Mouse (Mus musculus) forebrain, embryonic 15.5 days (tissue): Measurements from ENCODE around the gene AC124108.1. TPM values are rescaled to one million over a fixed set of nuclear protein-coding genes. Genes with fewer than 3 reads are reported as not detected.
"Not testable (repeated sequence)": the region's sequence is repeated elsewhere in the genome, so short reads cannot be mapped to it uniquely, and the experiment has no call there.

ENCODE experiments used
- ATAC-seq: fragments of 200-750 bp; cut with Nextera tagmentation; replicated peaks from 2 replicates; pipeline ENCODE4 v1.8.0; 2017; ENCODE audit warnings: mild to moderate bottlenecking, moderate TSS enrichment, moderate library complexity
- H3K27ac ChIP-seq: fragments of 300-500 bp; sonication (generic); replicated peaks from 2 replicates; pipeline ENCODE4 v1.5.1; 2015; ENCODE audit warnings: mild to moderate bottlenecking, inconsistent platforms
- H3K27me3 ChIP-seq: fragments of 300-500 bp; sonication (generic); 2 replicates; pipeline ENCODE4 v1.6.1; 2015; ENCODE audit warnings: inconsistent platforms
- H3K36me3 ChIP-seq: fragments of 300-500 bp; sonication (generic); 2 replicates; pipeline ENCODE4 v1.6.1; 2015; ENCODE audit warnings: mild to moderate bottlenecking, inconsistent platforms
- H3K4me1 ChIP-seq: fragments of 300-500 bp; sonication (generic); 2 replicates; pipeline ENCODE4 v1.6.1; 2015; ENCODE audit warnings: inconsistent platforms
- H3K4me2 ChIP-seq: fragments of 300-500 bp; sonication (generic); replicated peaks from 2 replicates; pipeline ENCODE4 v1.6.1; 2015; ENCODE audit warnings: mild to moderate bottlenecking, inconsistent platforms
- H3K4me3 ChIP-seq: fragments of 300-500 bp; sonication (generic); 2 replicates; pipeline ENCODE4 v1.5.1; 2015; ENCODE audit warnings: mild to moderate bottlenecking, inconsistent platforms
- H3K9ac ChIP-seq: fragments of 300-500 bp; sonication (generic); replicated peaks from 2 replicates; pipeline ENCODE4 v1.6.1; 2015; ENCODE audit warnings: mild to moderate bottlenecking, inconsistent platforms
- H3K9me3 ChIP-seq: fragments of 300-500 bp; sonication (generic); 2 replicates; pipeline ENCODE4 v1.6.1; 2016; ENCODE audit warnings: inconsistent platforms
- WGBS: fragments of 180-500 bp; shearing (Covaris S2); methylation state at CpG from one replicate; pipeline ENCODE4 v1.1.7; 2015; ENCODE audit warnings: mixed read lengths; 5-methylcytosine and 5-hydroxymethylcytosine counted together
- polyA plus RNA-seq: library from polyadenylated mRNA; unstranded; fragments of >200 nt; fragmentation: Nextera tagmentation; extraction: Ambion mirVana; gene quantifications from 2 replicates; pipeline ENCODE4 v1.2.1, GENCODE M21; 2015

The AC124108.1 gene
- polyA plus RNA-seq, 1 experiment from 2014 or later, result 2.5 TPM

DNA sequence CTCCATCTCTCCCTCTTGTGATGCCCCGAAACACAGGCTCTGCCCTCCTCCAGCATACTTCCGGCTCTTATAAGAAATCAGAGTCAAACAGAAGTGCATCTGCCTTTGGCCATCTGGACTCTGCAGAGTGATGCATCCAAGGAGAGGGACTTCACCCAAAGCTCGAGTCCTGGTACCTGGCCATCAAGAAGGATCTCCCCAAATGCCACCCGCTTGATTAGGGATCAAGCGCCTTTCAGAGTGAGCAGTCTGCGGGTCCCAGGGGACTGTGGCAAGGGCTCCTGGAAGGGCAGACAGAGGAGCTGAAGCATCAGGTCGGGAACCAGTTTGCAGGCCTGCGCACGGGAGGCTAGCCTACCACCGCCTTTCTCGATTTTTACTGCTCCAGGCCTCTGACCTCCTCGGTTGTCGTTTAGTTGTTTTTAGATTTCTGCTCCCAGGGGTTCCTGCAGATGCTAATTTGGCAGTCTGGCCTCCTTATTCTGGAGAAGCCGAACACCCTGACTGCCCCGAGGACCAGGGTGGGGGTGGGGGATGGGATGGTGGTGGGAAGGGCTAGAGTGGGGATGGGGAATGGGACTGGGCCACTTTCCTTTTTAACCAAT lies 38.1 kb upstream of the AC124108.1 start:
- no peak for ATAC-seq
- no peak overlapping the region for H3K9ac ChIP-seq
- WGBS, result 39% methylated on average over 15 of the region's 15 CpGs
- H3K36me3 ChIP-seq, result no peaks in the 10 kb centered on the region
- no peak overlapping the region for H3K4me3 ChIP-seq
- H3K27ac ChIP-seq, result no peak overlapping the region
- no peak overlapping the region for H3K4me2 ChIP-seq
- H3K27me3 ChIP-seq, result no peaks in the 10 kb centered on the region
- H3K4me1 ChIP-seq, result peaks cover 8% of the 10 kb centered on the region
- no peaks in the 10 kb centered on the region for H3K9me3 ChIP-seq

- no peak overlapping the region for H3K9ac ChIP-seq
- peaks cover 13% of the 10 kb centered on the region for H3K4me1 ChIP-seq
- no peak for ATAC-seq
- no peak overlapping the region for H3K27ac ChIP-seq
- H3K36me3 ChIP-seq, result no peaks in the 10 kb centered on the region
- no peaks in the 10 kb centered on the region for H3K9me3 ChIP-seq
- no peak overlapping the region for H3K4me3 ChIP-seq
- no peak overlapping the region for H3K4me2 ChIP-seq
- H3K27me3 ChIP-seq, result no peaks in the 10 kb centered on the region
- 23% methylated on average over 8 of the region's 8 CpGs for WGBS
Measured at GRCm38 (mm10) chr1:132153691-132154090, 37.6 kb upstream of the AC124108.1 start.

DNA sequence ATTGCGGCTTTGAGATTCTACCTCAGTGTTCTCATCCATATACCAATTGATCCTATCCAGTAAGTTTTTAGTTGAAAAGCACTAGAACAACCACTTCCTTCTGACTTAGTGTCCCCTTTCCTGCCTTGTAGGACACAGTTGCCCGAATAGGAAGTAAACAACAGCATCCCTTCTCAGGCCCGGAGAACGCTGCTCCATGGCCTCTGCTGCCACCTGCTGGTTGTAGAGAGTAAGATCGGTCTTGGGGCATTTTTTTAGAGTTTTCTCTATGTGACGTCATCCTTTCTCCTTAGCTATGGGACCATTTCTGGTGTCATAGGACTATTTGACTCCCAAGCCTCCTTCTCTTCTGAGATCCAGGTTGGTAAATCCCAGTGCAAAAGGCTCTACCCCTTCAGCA lies 35.5 kb upstream of the AC124108.1 start:
- H3K36me3 ChIP-seq, result no peaks in the 10 kb centered on the region
- no peaks in the 10 kb centered on the region for H3K9me3 ChIP-seq
- 13% methylated on average over 6 of the region's 6 CpGs for WGBS
- no peak overlapping the region for H3K27ac ChIP-seq
- H3K27me3 ChIP-seq, result no peaks in the 10 kb centered on the region
- H3K4me2 ChIP-seq, result no peak overlapping the region
- peaks cover 33% of the 10 kb centered on the region for H3K4me1 ChIP-seq
- no peak for ATAC-seq
- no peak overlapping the region for H3K9ac ChIP-seq
- H3K4me3 ChIP-seq, result no peak overlapping the region

- Histone ChIP-seq H3K4me3 (no peak overlapping the region), H3K9ac (no peak overlapping the region), H3K9me3 (no peaks in the 10 kb centered on the region), H3K36me3 (no peaks in the 10 kb centered on the region), H3K4me2 (peak overlapping the region; percentile 32), H3K27ac (no peak overlapping the region), H3K4me1 (peaks cover 33% of the 10 kb centered on the region), H3K27me3 (no peaks in the 10 kb centered on the region)
- ATAC-seq, result peak; percentile 64
- WGBS, result 22% methylated on average over 14 of the region's 14 CpGs
Measured at GRCm38 (mm10) chr1:132157016-132157781, 34.1 kb upstream of the AC124108.1 start.

DNA sequence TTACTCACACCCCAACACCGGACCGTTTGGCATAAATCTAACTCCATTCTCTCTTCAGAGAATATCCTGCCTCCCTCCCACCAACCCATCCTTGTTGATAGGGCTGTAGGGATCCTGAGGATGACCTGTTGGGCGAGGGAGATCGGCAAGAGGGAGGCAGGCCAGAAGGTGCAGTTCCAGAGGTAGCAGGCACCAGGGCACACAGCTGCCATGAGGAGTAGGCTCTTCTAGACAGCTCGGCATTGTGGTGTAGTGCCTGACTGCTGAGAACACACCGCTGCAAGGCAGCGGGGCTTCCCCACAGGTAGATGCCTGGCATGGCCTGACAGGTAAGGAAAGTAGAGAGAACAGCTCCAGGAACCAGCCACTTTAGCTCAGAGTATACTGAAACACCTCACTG lies 33.4 kb upstream of the AC124108.1 start:
- H3K9me3 ChIP-seq, result no peaks in the 10 kb centered on the region
- H3K4me2 ChIP-seq, result peak overlapping the region; percentile 32
- H3K4me3 ChIP-seq, result no peak overlapping the region
- H3K9ac ChIP-seq, result no peak overlapping the region
- peaks cover 33% of the 10 kb centered on the region for H3K4me1 ChIP-seq
- WGBS, result 25% methylated on average over 7 of the region's 7 CpGs
- no peaks in the 10 kb centered on the region for H3K27me3 ChIP-seq
- H3K36me3 ChIP-seq, result no peaks in the 10 kb centered on the region
- peak; percentile 38; the same call in 1 of the 2 replicates for ATAC-seq
- no peak overlapping the region for H3K27ac ChIP-seq

DNA sequence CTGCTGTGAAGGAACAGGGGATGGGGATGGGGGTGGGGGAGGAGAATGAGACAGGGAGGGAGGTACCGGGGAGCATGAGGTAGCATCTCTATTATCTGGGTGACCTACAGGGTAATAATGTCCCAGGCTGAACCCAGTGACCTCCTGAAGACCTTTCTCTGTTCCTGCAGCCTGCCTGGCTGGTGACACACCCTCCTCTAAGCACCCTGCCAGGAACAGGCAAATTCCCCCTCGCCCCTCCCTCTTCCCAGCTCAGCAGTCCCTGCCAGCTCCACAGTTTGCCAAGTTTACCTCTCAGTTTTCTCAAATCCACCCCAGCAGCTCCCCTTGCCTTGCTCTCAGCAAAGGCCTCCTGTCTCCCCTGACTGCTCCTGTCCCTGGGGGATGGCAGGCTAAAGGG lies 32.5 kb upstream of the AC124108.1 start:
- H3K36me3 ChIP-seq, result no peaks in the 10 kb centered on the region
- H3K4me1 ChIP-seq, result peaks cover 33% of the 10 kb centered on the region
- H3K27me3 ChIP-seq, result no peaks in the 10 kb centered on the region
- WGBS, result 32% methylated on average over 2 of the region's 2 CpGs
- ATAC-seq, result no peak
- H3K27ac ChIP-seq, result no peak overlapping the region
- H3K9ac ChIP-seq, result no peak overlapping the region
- H3K4me3 ChIP-seq, result no peak overlapping the region
- no peaks in the 10 kb centered on the region for H3K9me3 ChIP-seq
- H3K4me2 ChIP-seq, result no peak overlapping the region

DNA sequence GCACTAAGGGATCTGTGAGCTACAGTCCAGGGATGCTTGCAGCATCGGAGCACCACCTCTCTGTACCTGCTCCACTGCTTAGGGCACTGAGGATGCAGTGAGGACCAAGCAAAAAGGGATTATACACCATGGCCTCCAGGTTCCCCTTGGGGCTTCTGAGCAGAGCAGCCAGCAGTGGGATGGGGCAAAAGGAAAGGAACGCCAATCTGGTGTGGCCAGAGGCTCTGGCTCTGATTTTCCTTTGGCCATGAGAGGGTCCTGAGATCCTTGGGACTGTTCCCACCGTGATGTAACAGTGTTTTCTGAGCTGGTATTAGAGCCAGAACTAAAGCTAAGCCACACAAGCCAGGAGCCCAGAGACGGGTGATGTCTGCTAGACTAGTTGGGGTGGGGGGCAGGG lies 31.6 kb upstream of the AC124108.1 start:
- H3K27ac ChIP-seq, result no peak overlapping the region
- H3K9me3 ChIP-seq, result no peaks in the 10 kb centered on the region
- no peak overlapping the region for H3K4me2 ChIP-seq
- H3K9ac ChIP-seq, result no peak overlapping the region
- ATAC-seq, result no peak
- no peak overlapping the region for H3K4me3 ChIP-seq
- H3K4me1 ChIP-seq, result peaks cover 38% of the 10 kb centered on the region
- no peaks in the 10 kb centered on the region for H3K36me3 ChIP-seq
- no peaks in the 10 kb centered on the region for H3K27me3 ChIP-seq
- WGBS, result 48% methylated on average over 4 of the region's 4 CpGs

DNA sequence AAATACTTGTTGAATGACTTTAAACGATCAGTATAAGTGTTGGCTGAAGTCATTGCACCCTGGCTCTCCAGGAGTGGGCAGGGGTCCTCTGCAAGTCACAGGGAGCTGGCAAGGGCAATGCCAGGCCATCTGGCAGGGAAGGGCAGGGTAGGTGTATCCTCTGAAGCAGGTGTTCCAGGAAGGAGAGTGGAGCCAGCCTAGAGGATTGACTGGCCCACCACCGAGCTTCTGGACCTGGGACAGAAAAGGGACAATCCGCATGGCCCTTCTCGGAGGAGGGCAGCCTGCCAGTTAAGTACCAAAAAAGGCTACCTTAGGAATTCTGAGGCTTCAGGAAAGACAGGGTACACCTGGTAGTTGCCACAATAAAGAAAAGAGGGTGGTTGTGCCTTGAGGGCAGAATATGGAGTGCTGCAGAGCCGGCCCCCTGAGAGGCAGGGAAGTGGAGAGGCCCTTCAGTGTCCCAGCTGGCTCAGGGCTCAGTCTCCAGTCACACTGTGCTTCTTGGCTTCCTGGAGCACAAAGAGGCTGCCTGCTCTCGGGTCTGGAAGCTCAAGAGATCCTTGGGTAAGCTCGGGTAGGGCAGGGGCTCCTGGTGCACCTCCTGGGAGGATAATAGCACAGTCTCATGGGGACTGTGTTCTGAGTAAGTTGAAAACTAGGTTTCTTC lies 29.9 kb upstream of the AC124108.1 start:
- WGBS, result 57% methylated on average over 7 of the region's 7 CpGs
- Histone ChIP-seq H3K27ac (no peak overlapping the region), H3K9me3 (no peaks in the 10 kb centered on the region), H3K4me2 (no peak overlapping the region), H3K4me3 (no peak overlapping the region), H3K4me1 (peaks cover 43% of the 10 kb centered on the region), H3K36me3 (no peaks in the 10 kb centered on the region), H3K9ac (no peak overlapping the region), H3K27me3 (no peaks in the 10 kb centered on the region)
- no peak for ATAC-seq

DNA sequence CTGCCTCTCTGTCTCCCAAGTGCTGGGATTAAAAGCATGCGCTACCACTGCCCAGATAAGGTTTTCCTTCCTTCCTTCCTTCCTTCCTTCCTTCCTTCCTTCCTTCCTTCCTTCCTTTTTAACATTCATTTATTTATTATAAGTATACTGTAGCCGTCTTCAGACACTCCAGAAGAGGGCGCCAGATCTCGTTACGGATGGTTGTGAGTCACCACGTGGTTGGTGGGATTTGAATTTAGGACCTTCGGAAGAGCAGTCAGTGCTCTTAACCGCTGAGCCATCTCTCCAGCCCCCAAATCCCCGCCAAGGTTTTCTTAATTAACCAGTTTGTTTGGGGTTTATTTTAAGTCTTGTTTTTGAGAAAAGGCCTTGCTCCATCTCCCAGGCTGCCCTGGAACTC lies 28.6 kb upstream of the AC124108.1 start:
- H3K4me2 ChIP-seq, ATAC-seq, H3K4me3 ChIP-seq, H3K36me3 ChIP-seq, H3K27me3 ChIP-seq, H3K27ac ChIP-seq, H3K9ac ChIP-seq, H3K9me3 ChIP-seq: not testable (repeated sequence)
- peaks cover 43% of the 10 kb centered on the region for H3K4me1 ChIP-seq
- WGBS, result 58% methylated on average over 9 of the region's 9 CpGs

DNA sequence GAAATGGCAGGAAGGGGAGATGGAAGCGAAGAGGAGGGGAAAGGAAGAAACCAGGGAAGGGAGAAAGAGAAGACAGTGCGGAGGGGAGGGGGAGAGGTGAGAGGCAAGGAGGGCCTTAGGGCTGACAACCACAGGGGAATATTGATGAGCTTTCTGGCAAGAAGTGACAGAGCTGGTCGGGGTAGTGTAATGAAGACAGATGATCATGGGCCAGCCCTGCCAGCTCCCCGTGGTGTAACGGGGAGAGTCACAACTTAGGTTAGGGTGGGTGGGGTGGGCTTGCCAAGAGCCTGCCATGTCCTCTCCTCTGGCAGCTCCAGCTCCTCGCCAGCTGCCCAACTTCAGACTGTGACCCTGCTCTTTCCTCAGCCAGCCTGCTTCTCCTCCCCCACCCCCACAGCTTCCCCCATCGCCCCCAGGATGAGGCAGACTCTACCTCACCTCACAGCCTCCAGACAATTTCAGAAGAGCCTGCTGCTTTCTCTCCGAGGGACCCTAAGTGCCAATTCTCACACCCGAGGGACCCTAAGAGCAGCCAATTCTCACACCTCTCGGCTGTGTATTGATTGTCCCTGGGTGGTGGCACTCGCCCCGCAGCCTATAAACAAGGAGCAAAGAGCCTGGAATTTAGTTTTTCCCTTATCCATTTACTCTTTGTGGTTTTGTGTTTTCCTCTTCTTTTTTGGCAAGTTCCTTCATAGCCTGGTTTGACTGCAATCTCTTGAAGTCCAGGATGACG lies 26.3 kb upstream of the AC124108.1 start:
- no peak overlapping the region for H3K4me2 ChIP-seq
- H3K9me3 ChIP-seq, result no peaks in the 10 kb centered on the region
- H3K27me3 ChIP-seq, result no peaks in the 10 kb centered on the region
- no peak overlapping the region for H3K4me3 ChIP-seq
- 0 out of 2 replicates have a peak overlapping the region, but pooled peaks have one; percentile 5 for H3K27ac ChIP-seq
- peak; percentile 59 for ATAC-seq
- 30% methylated on average over 13 of the region's 13 CpGs for WGBS
- H3K36me3 ChIP-seq, result no peaks in the 10 kb centered on the region
- H3K9ac ChIP-seq, result no peak overlapping the region
- peaks cover 32% of the 10 kb centered on the region for H3K4me1 ChIP-seq

DNA sequence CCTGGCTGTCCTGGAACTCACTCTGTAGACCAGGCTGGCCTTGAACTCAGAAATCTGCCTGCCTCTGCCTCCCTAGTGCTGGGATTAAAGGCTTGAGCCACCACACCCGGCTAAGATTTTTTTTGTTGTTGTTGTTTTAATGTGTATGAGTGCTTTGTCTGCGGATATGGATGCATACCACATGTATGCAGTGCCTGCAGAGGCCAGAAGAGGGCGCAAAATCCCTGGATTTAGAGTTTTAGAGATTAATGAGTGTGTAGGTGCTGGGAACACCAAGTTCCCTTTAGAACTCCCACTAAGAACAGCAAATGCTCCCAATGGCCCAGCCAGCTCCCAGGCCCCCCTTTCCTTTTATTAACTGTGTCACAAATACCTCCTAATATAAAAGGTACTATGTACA lies 25.4 kb upstream of the AC124108.1 start:
- WGBS, result 45% methylated on average over 3 of the region's 3 CpGs
- Histone ChIP-seq H3K9me3 (no peaks in the 10 kb centered on the region), H3K4me3 (no peak overlapping the region), H3K27me3 (no peaks in the 10 kb centered on the region), H3K4me2 (no peak overlapping the region), H3K9ac (no peak overlapping the region), H3K27ac (no peak overlapping the region), H3K36me3 (no peaks in the 10 kb centered on the region), H3K4me1 (peaks cover 29% of the 10 kb centered on the region)
- ATAC-seq, result no peak
